Mouse (Mus musculus): ENCODE results near the gene BC030870. TPM values are rescaled to one million over a fixed set of nuclear protein-coding genes. Genes with fewer than 3 reads are reported as not detected.

BC030870 gene
- polyA plus RNA-seq, 1 experiment from 2014 or later, result not detected

GRCm38 (mm10) chr8:65107936-65108718 lies 21.2 kb downstream of the BC030870 start:
- no peak for ATAC-seq (ENCODE audit: low FRiP score, low read depth)
- Histone ChIP-seq H3K27me3 (no peaks in the 10 kb centered on the region), H3K9me3 (no peaks in the 10 kb centered on the region), H3K4me3 (no peak overlapping the region), H3K27ac (replicated peaks) (no peak overlapping the region), H3K36me3 (no peaks in the 10 kb centered on the region), H3K4me2 (replicated peaks) (no peak overlapping the region), H3K9ac (replicated peaks) (no peak overlapping the region), H3K4me1 (no peaks in the 10 kb centered on the region)
- WGBS, result 94% methylated on average over 25 of the region's 25 CpGs

- H3K36me3 ChIP-seq, result no peaks in the 10 kb centered on the region
- H3K4me3 ChIP-seq, result no peak overlapping the region
- H3K9me3 ChIP-seq, result no peaks in the 10 kb centered on the region
- H3K27ac ChIP-seq (replicated peaks), result no peak overlapping the region
- no peak overlapping the region for H3K9ac ChIP-seq (replicated peaks)
- WGBS, result 83% methylated on average over 4 of the region's 4 CpGs
- ATAC-seq (ENCODE audit: low FRiP score, low read depth), result no peak
- no peaks in the 10 kb centered on the region for H3K27me3 ChIP-seq
- H3K4me2 ChIP-seq (replicated peaks), result no peak overlapping the region
- no peaks in the 10 kb centered on the region for H3K4me1 ChIP-seq
Observed at GRCm38 (mm10) chr8:65104041-65104440, 25.3 kb downstream of the BC030870 start.

GRCm38 (mm10) chr8:65103632-65104031 lies 25.7 kb downstream of the BC030870 start:
- no peaks in the 10 kb centered on the region for H3K36me3 ChIP-seq
- no peak overlapping the region for H3K9ac ChIP-seq (replicated peaks)
- H3K27ac ChIP-seq (replicated peaks), result no peak overlapping the region
- no peaks in the 10 kb centered on the region for H3K27me3 ChIP-seq
- no peak for ATAC-seq (ENCODE audit: low FRiP score, low read depth)
- no peaks in the 10 kb centered on the region for H3K4me1 ChIP-seq
- WGBS, result 69% methylated on average over 7 of the region's 7 CpGs
- no peak overlapping the region for H3K4me2 ChIP-seq (replicated peaks)
- H3K9me3 ChIP-seq, result no peaks in the 10 kb centered on the region
- no peak overlapping the region for H3K4me3 ChIP-seq

- ATAC-seq (ENCODE audit: low FRiP score, low read depth), result no peak
- Histone ChIP-seq H3K4me3 (no peak overlapping the region), H3K27ac (replicated peaks) (no peak overlapping the region), H3K4me2 (replicated peaks) (no peak overlapping the region), H3K9ac (replicated peaks) (no peak overlapping the region), H3K27me3 (no peaks in the 10 kb centered on the region), H3K4me1 (no peaks in the 10 kb centered on the region), H3K9me3 (no peaks in the 10 kb centered on the region), H3K36me3 (no peaks in the 10 kb centered on the region)
- 68% methylated on average over 3 of the region's 3 CpGs for WGBS
Observed at GRCm38 (mm10) chr8:65099735-65100134, 29.6 kb downstream of the BC030870 start.

- H3K9me3 ChIP-seq, result no peaks in the 10 kb centered on the region
- no peak overlapping the region for H3K9ac ChIP-seq (replicated peaks)
- H3K27ac ChIP-seq (replicated peaks), result no peak overlapping the region
- H3K4me2 ChIP-seq (replicated peaks), result no peak overlapping the region
- ATAC-seq (ENCODE audit: low FRiP score, low read depth), result no peak
- H3K4me3 ChIP-seq, result no peak overlapping the region
- WGBS, result 70% methylated on average over 7 of the region's 7 CpGs
- no peaks in the 10 kb centered on the region for H3K27me3 ChIP-seq
- no peaks in the 10 kb centered on the region for H3K4me1 ChIP-seq
- H3K36me3 ChIP-seq, result no peaks in the 10 kb centered on the region
Observed at GRCm38 (mm10) chr8:65097760-65098415, 31.5 kb downstream of the BC030870 start.

GRCm38 (mm10) chr8:65089781-65090180 lies 39.6 kb downstream of the BC030870 start:
- no peak overlapping the region for H3K27ac ChIP-seq (replicated peaks)
- H3K4me1 ChIP-seq, result no peaks in the 10 kb centered on the region
- no peaks in the 10 kb centered on the region for H3K27me3 ChIP-seq
- no peak for ATAC-seq (ENCODE audit: low FRiP score, low read depth)
- H3K9ac ChIP-seq (replicated peaks), result no peak overlapping the region
- 80% methylated on average over 7 of the region's 7 CpGs for WGBS
- H3K4me2 ChIP-seq (replicated peaks), result no peak overlapping the region
- no peaks in the 10 kb centered on the region for H3K36me3 ChIP-seq
- no peaks in the 10 kb centered on the region for H3K9me3 ChIP-seq
- no peak overlapping the region for H3K4me3 ChIP-seq

GRCm38 (mm10) chr8:65088120-65088519 lies 41.2 kb downstream of the BC030870 start:
- H3K9ac ChIP-seq (replicated peaks), result no peak overlapping the region
- no peak overlapping the region for H3K27ac ChIP-seq (replicated peaks)
- no peak overlapping the region for H3K4me3 ChIP-seq
- H3K4me2 ChIP-seq (replicated peaks), result no peak overlapping the region
- no peaks in the 10 kb centered on the region for H3K36me3 ChIP-seq
- H3K4me1 ChIP-seq, result 0 out of 2 replicates have a peak, but pooled peaks cover 4% of the 10 kb centered on the region
- 92% methylated on average over 12 of the region's 12 CpGs for WGBS
- no peak for ATAC-seq (ENCODE audit: low FRiP score, low read depth)
- no peaks in the 10 kb centered on the region for H3K9me3 ChIP-seq
- H3K27me3 ChIP-seq, result no peaks in the 10 kb centered on the region

- no peak overlapping the region for H3K27ac ChIP-seq (replicated peaks)
- H3K9ac ChIP-seq (replicated peaks), result no peak overlapping the region
- H3K4me2 ChIP-seq (replicated peaks), result no peak overlapping the region
- 0 out of 2 replicates have a peak, but pooled peaks cover 6% of the 10 kb centered on the region for H3K4me1 ChIP-seq
- WGBS, result 87% methylated on average over 8 of the region's 8 CpGs
- no peaks in the 10 kb centered on the region for H3K9me3 ChIP-seq
- no peaks in the 10 kb centered on the region for H3K36me3 ChIP-seq
- no peaks in the 10 kb centered on the region for H3K27me3 ChIP-seq
- ATAC-seq (ENCODE audit: low FRiP score, low read depth), result no peak
- no peak overlapping the region for H3K4me3 ChIP-seq
Observed at GRCm38 (mm10) chr8:65087711-65088110, 41.7 kb downstream of the BC030870 start.

GRCm38 (mm10) chr8:65085680-65086079 lies 43.7 kb downstream of the BC030870 start:
- 80% methylated on average over 2 of the region's 2 CpGs for WGBS
- ATAC-seq (ENCODE audit: low FRiP score, low read depth), result no peak
- Histone ChIP-seq H3K4me3 (no peak overlapping the region), H3K9ac (replicated peaks) (no peak overlapping the region), H3K27me3 (no peaks in the 10 kb centered on the region), H3K9me3 (no peaks in the 10 kb centered on the region), H3K4me1 (0 out of 2 replicates have a peak, but pooled peaks cover 6% of the 10 kb centered on the region), H3K4me2 (replicated peaks) (no peak overlapping the region), H3K27ac (replicated peaks) (no peak overlapping the region), H3K36me3 (no peaks in the 10 kb centered on the region)

- 87% methylated on average over 9 of the region's 9 CpGs for WGBS
- H3K9me3 ChIP-seq, result no peaks in the 10 kb centered on the region
- no peaks in the 10 kb centered on the region for H3K36me3 ChIP-seq
- H3K27ac ChIP-seq (replicated peaks), result no peak overlapping the region
- no peak overlapping the region for H3K4me2 ChIP-seq (replicated peaks)
- ATAC-seq (ENCODE audit: low FRiP score, low read depth), result no peak
- H3K4me1 ChIP-seq, result 0 out of 2 replicates have a peak, but pooled peaks cover 6% of the 10 kb centered on the region
- H3K27me3 ChIP-seq, result peaks cover 4% of the 10 kb centered on the region; the same call in 1 of the 2 replicates
- H3K4me3 ChIP-seq, result no peak overlapping the region
- H3K9ac ChIP-seq (replicated peaks), result no peak overlapping the region
Observed at GRCm38 (mm10) chr8:65080731-65081130, 48.6 kb downstream of the BC030870 start.

- no peak within 1 kb of the TSS for H3K4me3 ChIP-seq
- H3K4me1 ChIP-seq, result no peaks in the 10 kb centered on the region
- H3K27me3 ChIP-seq, result peaks cover 4% of the 10 kb centered on the region; the same call in 1 of the 2 replicates
- H3K36me3 ChIP-seq, result no peaks in the 10 kb centered on the region
- no peak for ATAC-seq (ENCODE audit: low FRiP score, low read depth)
- no peak within 1 kb of the TSS for H3K9ac ChIP-seq (replicated peaks)
- H3K4me2 ChIP-seq (replicated peaks), result no peak within 1 kb of the TSS
- no peaks in the 10 kb centered on the region for H3K9me3 ChIP-seq
- no peak within 1 kb of the TSS for H3K27ac ChIP-seq (replicated peaks)
- 95% methylated on average over 2 of the region's 2 CpGs for WGBS
Observed at GRCm38 (mm10) chr8:65074733-65075132, 54.6 kb downstream of the BC030870 start, which contains the start of gene Gm10663. Gm10663 (plus strand) TSS chr8:65075033.

GRCm38 (mm10) chr8:65070996-65071395 lies 58.4 kb downstream of the BC030870 start:
- Histone ChIP-seq H3K27ac (replicated peaks) (no peak overlapping the region), H3K4me2 (replicated peaks) (no peak overlapping the region), H3K27me3 (peaks cover 4% of the 10 kb centered on the region; the same call in 1 of the 2 replicates), H3K4me3 (no peak overlapping the region), H3K4me1 (0 out of 2 replicates have a peak, but pooled peaks cover 6% of the 10 kb centered on the region), H3K36me3 (no peaks in the 10 kb centered on the region), H3K9me3 (no peaks in the 10 kb centered on the region), H3K9ac (replicated peaks) (no peak overlapping the region)
- no peak for ATAC-seq (ENCODE audit: low FRiP score, low read depth)
- WGBS, result 83% methylated on average over 4 of the region's 4 CpGs

All from midbrain, embryonic 12.5 days (tissue).